Mouse (Mus musculus): ENCODE measurements around the gene Tpm3-rs7. TPM values are rescaled to one million over a fixed set of nuclear protein-coding genes. Genes with fewer than 3 reads are reported as not detected.
"Not testable (repeated sequence)": the region's sequence is repeated elsewhere in the genome, so short reads cannot be mapped to it uniquely, and the experiment has no call there.

Tpm3-rs7 gene
- polyA plus RNA-seq (2015; fragmentation: Nextera tagmentation; extraction: Ambion mirVana) = 2.8 and 3.4 TPM in 2 replicates

GRCm38 (mm10) chr14:113314499-113314898, at the start of gene Tpm3-rs7:
Gene Tpm3-rs7 (plus strand): TSS chr14:113314608.
- H3K36me3 ChIP-seq; H3K27ac ChIP-seq (replicated peaks); H3K4me1 ChIP-seq; H3K4me3 ChIP-seq; H3K27me3 ChIP-seq (replicated peaks); H3K9me3 ChIP-seq; ATAC-seq (ENCODE audit: extremely low read depth, insufficient number of reproducible peaks, low FRiP score, low TSS enrichment); H3K9ac ChIP-seq; H3K4me2 ChIP-seq: not testable (repeated sequence)
- 88% methylated on average over 16 of the region's 16 CpGs for WGBS

- no peak for ATAC-seq (ENCODE audit: extremely low read depth, insufficient number of reproducible peaks, low FRiP score, low TSS enrichment)
- Histone ChIP-seq H3K4me3 (no peak overlapping the region), H3K27ac (replicated peaks) (no peak overlapping the region), H3K27me3 (replicated peaks) (no peaks in the 10 kb centered on the region), H3K4me2 (no peak overlapping the region), H3K9ac (no peak overlapping the region), H3K36me3 (no peaks in the 10 kb centered on the region), H3K9me3 (no peaks in the 10 kb centered on the region), H3K4me1 (no peaks in the 10 kb centered on the region)
- 57% methylated on average over 1 of the region's 1 CpGs for WGBS
These were observed 2.6 kb downstream of the Tpm3-rs7 start for GRCm38 (mm10) chr14:113317023-113317422.

GRCm38 (mm10) chr14:113363361-113363760, 49.0 kb downstream of the Tpm3-rs7 start:
- Histone ChIP-seq H3K4me1 (no peaks in the 10 kb centered on the region), H3K36me3 (no peaks in the 10 kb centered on the region), H3K4me2 (no peak overlapping the region), H3K27ac (replicated peaks) (no peak overlapping the region), H3K4me3 (no peak overlapping the region), H3K27me3 (replicated peaks) (no peaks in the 10 kb centered on the region), H3K9me3 (peaks cover 6% of the 10 kb centered on the region; the same call in 1 of the 2 replicates), H3K9ac (no peak overlapping the region)
- 71% methylated on average over 1 of the region's 1 CpGs for WGBS
- no peak for ATAC-seq (ENCODE audit: extremely low read depth, insufficient number of reproducible peaks, low FRiP score, low TSS enrichment)

Data from heart, embryonic 13.5 days (tissue).